Mouse (Mus musculus) E14TG2a.4 (cell line): ENCODE measurements around the gene Sema5a.

Source experiments
- H3K27me3 ChIP-seq: 2 replicates; pipeline ENCODE4 v1.6.1; 2014; ENCODE audit warnings: low read length, control low read depth; ENCODE audit not compliant: insufficient read depth
- H3K36me3 ChIP-seq: 2 replicates; pipeline ENCODE4 v1.6.1; 2014; ENCODE audit warnings: low read length, control low read depth; ENCODE audit not compliant: insufficient read depth
- H3K4me1 ChIP-seq: replicated peaks from 2 replicates; pipeline ENCODE4 v1.6.1; 2014; ENCODE audit warnings: low read depth, low read length, control low read depth
- H3K4me3 ChIP-seq: replicated peaks from 2 replicates; pipeline ENCODE4 v1.5.1; 2014; ENCODE audit warnings: mild to moderate bottlenecking, low read length
- H3K9me3 ChIP-seq: 2 replicates; pipeline ENCODE4 v1.6.1; 2014; ENCODE audit warnings: low read length, control low read depth
- CTCF ChIP-seq: conservative IDR thresholded peaks from 2 replicates; pipeline ENCODE4 v1.5.1; 2014; ENCODE audit warnings: low read length
- NANOG ChIP-seq: IDR thresholded peaks from 2 replicates; pipeline ENCODE4 v1.6.1; 2014; ENCODE audit warnings: borderline replicate concordance, low read length, mixed read lengths
- POU5F1 ChIP-seq: IDR thresholded peaks from 2 replicates; pipeline ENCODE4 v1.6.1; 2014; ENCODE audit warnings: low read length, borderline replicate concordance

Gene Sema5a

GRCm38 (mm10) chr15:32403321-32403720 lies 158.7 kb downstream of the Sema5a start:
- no peaks in the 10 kb centered on the region for H3K9me3 ChIP-seq
- no peaks in the 10 kb centered on the region for H3K27me3 ChIP-seq
- H3K36me3 ChIP-seq, result no peaks in the 10 kb centered on the region
- H3K4me3 ChIP-seq, result no peak overlapping the region
- H3K4me1 ChIP-seq, result no peaks in the 10 kb centered on the region
- no peak for TF ChIP-seq NANOG
- TF ChIP-seq POU5F1, result no peak
- TF ChIP-seq CTCF, result no peak

GRCm38 (mm10) chr15:32406436-32406835 lies 161.8 kb downstream of the Sema5a start:
- no peak for TF ChIP-seq NANOG
- Histone ChIP-seq H3K4me1 (no peaks in the 10 kb centered on the region), H3K27me3 (no peaks in the 10 kb centered on the region), H3K4me3 (no peak overlapping the region), H3K9me3 (no peaks in the 10 kb centered on the region), H3K36me3 (no peaks in the 10 kb centered on the region)

GRCm38 (mm10) chr15:32407766-32408165 lies 163.2 kb downstream of the Sema5a start:
- Histone ChIP-seq H3K9me3 (no peaks in the 10 kb centered on the region), H3K4me1 (no peaks in the 10 kb centered on the region), H3K4me3 (no peak overlapping the region), H3K27me3 (no peaks in the 10 kb centered on the region), H3K36me3 (no peaks in the 10 kb centered on the region)
- no peak for TF ChIP-seq NANOG
- TF ChIP-seq POU5F1, result no peak
- TF ChIP-seq CTCF, result no peak

GRCm38 (mm10) chr15:32416291-32416690 lies 171.7 kb downstream of the Sema5a start:
- Histone ChIP-seq H3K27me3 (no peaks in the 10 kb centered on the region), H3K4me3 (no peak overlapping the region), H3K9me3 (no peaks in the 10 kb centered on the region), H3K4me1 (no peaks in the 10 kb centered on the region), H3K36me3 (no peaks in the 10 kb centered on the region)
- TF ChIP-seq POU5F1 (no peak), CTCF (no peak), NANOG (no peak)

GRCm38 (mm10) chr15:32422631-32423030 lies 178.0 kb downstream of the Sema5a start:
- Histone ChIP-seq H3K27me3 (no peaks in the 10 kb centered on the region), H3K4me1 (no peaks in the 10 kb centered on the region), H3K36me3 (no peaks in the 10 kb centered on the region), H3K9me3 (no peaks in the 10 kb centered on the region), H3K4me3 (no peak overlapping the region)
- no peak for TF ChIP-seq POU5F1
- no peak for TF ChIP-seq NANOG
- TF ChIP-seq CTCF, result no peak

- no peaks in the 10 kb centered on the region for H3K36me3 ChIP-seq
- no peaks in the 10 kb centered on the region for H3K27me3 ChIP-seq
- H3K9me3 ChIP-seq, result no peaks in the 10 kb centered on the region
- H3K4me3 ChIP-seq, result no peak overlapping the region
- no peaks in the 10 kb centered on the region for H3K4me1 ChIP-seq
- TF ChIP-seq CTCF (no peak), NANOG (no peak), POU5F1 (no peak)
Observed at GRCm38 (mm10) chr15:32423061-32423460, 178.5 kb downstream of the Sema5a start.

- Histone ChIP-seq H3K9me3 (no peaks in the 10 kb centered on the region), H3K27me3 (no peaks in the 10 kb centered on the region), H3K4me1 (no peaks in the 10 kb centered on the region), H3K4me3 (no peak overlapping the region), H3K36me3 (no peaks in the 10 kb centered on the region)
- TF ChIP-seq NANOG (no peak), CTCF (no peak), POU5F1 (no peak)
Observed at GRCm38 (mm10) chr15:32427188-32427924, 182.7 kb downstream of the Sema5a start.

- Histone ChIP-seq H3K4me3 (no peak overlapping the region), H3K4me1 (no peaks in the 10 kb centered on the region), H3K36me3 (no peaks in the 10 kb centered on the region), H3K9me3 (no peaks in the 10 kb centered on the region), H3K27me3 (no peaks in the 10 kb centered on the region)
- TF ChIP-seq CTCF, result no peak
- no peak for TF ChIP-seq NANOG
- TF ChIP-seq POU5F1, result no peak
Observed at GRCm38 (mm10) chr15:32432927-32433832, 188.6 kb downstream of the Sema5a start.
